Mouse (Mus musculus): ENCODE results near the gene Cdk17.

Gene Cdk17

DNA sequence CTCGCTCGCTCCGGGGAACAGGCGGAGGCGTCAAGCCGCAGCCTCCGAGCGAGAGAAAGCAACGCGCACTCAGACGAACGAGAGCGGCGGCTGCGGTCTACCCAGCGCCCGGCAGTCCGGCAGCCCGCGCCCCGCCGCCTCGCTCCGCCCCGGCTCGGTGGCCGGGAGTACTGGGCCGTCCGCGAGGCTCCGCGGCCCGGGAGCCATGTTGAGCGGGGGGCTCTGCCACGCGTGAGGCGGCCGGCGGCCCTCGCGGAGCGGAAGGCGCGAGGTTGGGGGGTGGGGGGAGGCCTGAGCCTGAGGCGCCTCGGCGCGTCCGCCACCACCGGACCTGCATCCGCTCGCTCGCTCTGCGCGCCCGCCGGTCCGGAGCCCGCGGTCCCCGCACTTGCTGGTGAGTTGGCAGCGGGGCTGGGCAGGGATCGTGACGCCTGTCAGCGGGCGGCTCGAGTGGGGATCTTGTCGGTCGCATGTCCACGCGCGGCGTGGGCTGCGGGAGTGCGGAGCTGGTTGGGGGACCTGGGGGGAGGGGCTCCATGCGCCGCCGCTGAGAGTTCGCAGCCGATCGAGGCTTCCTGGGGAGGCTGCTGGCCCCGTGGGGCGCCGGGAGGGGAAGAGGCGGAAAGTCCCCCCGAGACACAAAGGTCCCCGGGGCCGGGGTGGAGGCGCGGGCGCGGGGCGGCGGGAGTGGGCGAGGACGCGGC, at the start of gene Cdk17:
TSS of gene Cdk17 (plus strand) at position 69 of the 704 bp plus-strand sequence.
- DNase-seq (ENCODE audit: low spot score): no peak

DNA sequence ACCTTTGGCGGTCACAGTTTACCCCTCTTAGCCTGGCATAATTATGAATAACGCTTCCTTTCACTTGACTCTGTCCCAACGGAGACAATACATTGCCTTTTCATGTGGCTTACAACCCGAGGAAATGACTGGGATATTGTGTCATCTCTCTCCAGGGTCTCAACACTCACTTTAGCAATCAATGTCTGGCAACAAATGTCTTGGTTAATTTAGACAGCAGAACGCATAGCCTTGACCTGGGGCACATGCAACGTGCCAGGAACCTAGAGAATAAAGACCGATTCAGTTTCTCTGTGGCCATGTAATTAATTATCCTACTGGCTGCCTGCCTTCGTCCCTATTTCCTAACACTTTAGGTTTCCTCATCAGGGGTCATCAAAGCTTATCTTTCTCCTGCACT, 49.3 kb upstream of the Cdk17 start:
- no peak for DNase-seq (ENCODE audit: low spot score)

DNA sequence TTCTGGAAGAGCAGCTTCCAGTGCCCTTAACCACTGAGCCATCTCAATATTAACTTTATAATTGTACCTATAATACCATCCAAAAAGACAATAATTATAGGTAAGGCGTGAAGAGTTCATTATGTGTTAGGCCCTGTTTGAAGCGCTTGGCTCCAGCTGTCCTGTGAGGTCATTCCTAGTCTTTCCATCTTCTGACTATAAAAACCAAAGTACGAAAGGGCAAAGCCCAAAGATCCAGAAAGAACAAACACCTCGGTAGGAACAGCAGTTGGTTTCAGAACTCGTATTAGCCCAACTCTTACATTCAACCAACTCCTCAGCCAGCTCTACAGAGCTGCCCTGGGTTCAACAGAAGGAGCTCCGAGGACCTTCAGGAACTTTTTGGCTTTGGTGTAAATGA, 48.7 kb upstream of the Cdk17 start:
- DNase-seq (ENCODE audit: low spot score): no peak

DNA sequence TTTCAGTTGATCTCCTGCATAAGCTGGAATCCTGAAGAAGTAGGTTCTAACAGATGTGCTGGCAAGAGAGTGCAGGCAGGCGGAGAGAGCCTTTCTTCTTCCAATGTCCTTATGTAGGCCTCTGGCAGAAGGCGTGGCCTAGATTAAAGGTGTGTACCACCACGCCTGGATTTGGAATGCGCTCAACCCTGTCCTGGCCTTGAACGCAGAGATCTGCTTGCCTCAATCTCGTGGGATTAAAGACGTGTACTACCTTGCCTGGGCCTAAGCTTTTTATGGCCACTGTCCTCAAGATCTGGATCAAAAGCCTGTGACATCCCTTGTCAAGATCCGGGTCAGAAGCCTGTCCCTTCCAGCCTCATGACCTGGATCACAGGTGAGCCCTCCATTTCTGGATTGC, 46.7 kb upstream of the Cdk17 start:
- no peak for DNase-seq (ENCODE audit: low spot score)

DNA sequence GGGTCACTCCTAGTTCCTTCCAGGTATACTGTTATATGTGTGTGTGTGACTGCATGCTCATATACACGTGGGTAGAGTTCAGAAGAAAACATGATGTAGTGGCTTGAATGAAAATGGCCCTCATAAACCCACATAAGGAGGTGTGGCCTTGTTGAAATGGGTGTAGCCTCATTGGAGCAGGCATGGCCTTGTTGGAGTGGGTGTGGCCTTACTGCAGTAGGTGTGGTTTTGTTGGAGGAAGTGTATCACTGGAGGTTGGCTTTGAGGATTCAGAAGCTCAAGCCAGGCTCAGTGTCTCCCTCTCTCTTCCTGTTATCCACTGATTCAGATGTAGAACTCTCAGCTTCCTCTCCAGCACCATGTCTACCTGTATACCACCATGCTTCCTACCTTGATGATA, 45.9 kb upstream of the Cdk17 start:
- DNase-seq (ENCODE audit: low spot score): no peak

DNA sequence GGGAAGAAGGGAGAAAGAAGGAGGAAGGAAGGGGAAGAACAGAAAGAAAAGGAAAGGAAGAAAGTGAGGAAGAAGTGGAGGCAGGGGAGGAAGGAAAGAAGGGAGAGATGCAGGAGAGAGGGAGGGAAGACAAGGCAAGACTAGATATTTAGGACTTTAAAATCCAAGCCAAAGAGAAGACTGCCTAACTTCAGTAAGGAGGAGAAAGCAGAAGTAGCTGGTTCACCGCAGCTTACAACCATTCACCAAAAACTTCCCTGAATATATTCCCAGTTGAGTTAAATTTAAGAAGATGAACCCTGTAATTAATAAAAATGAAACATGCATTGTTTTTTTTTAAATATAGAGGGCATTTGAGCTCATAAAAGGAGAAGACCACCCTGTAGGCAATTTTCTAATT, 44.9 kb upstream of the Cdk17 start:
- DNase-seq (ENCODE audit: low spot score): no peak

DNA sequence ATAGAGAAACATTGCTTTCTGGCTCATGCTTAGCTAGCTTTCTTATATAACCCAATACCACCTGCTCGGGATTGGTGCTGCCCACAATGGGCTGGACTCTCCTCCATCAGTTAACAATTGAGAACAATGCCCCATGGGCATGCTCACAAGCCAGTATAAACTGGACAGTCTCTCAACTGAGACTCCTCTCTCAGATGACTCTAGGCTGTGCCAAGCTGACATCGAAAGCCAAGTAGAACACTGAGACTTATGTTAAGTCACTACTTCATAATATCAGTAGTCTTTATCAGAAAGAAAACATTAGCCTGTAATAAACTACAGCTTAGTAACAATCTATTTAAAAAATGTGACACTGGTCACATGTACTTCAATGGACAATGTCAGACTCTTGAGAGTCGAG, 44.0 kb upstream of the Cdk17 start:
- DNase-seq (ENCODE audit: low spot score): no peak

DNA sequence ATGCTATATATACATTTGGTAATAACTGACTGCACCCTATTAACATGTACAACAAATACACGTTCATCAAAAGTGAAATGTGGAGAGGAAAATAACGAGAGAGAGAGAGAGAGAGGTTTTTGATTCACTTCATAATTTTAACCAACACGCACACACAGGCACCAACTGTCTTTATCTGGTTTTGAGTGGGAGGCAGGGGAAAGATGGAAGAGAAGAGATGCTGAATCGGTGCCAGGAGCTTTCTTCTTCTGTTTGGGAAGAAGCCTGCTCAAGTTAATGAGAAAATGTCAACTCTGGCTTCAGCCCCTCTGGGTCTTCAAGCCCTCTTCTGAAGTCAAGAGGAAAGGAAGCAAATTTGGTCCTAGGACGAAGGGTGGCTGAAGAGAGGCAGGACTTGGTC, 40.9 kb upstream of the Cdk17 start:
- DNase-seq (ENCODE audit: low spot score): no peak

DNA sequence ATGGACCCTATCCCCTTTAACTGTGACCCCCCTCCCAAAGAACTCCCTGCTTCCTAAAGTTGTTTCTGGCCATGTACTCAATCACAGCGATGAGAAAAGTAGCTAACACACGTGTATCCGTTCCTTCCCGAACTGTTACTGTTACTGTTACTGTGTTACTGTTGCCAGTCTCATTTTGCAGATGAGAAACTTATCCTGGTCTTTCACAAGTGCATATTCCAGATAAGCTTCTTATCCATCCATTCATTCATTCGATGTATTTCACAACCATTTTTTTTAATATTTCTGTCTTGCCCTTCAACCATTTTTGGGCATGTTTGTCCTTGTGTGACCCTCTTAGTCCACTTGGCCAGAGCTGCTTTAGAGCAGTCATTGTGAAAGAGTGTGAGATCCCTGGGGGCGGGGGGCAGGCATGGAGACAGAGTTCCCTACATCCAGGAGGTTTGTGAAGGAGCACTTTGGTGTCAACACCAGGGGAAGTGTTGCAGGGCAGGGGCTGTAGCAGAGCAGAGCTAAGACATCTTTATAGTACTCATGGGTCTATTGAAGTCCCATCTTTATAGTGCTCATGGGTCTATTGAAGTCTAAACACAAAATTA, 39.3 kb upstream of the Cdk17 start:
- no peak for DNase-seq (ENCODE audit: low spot score)

DNA sequence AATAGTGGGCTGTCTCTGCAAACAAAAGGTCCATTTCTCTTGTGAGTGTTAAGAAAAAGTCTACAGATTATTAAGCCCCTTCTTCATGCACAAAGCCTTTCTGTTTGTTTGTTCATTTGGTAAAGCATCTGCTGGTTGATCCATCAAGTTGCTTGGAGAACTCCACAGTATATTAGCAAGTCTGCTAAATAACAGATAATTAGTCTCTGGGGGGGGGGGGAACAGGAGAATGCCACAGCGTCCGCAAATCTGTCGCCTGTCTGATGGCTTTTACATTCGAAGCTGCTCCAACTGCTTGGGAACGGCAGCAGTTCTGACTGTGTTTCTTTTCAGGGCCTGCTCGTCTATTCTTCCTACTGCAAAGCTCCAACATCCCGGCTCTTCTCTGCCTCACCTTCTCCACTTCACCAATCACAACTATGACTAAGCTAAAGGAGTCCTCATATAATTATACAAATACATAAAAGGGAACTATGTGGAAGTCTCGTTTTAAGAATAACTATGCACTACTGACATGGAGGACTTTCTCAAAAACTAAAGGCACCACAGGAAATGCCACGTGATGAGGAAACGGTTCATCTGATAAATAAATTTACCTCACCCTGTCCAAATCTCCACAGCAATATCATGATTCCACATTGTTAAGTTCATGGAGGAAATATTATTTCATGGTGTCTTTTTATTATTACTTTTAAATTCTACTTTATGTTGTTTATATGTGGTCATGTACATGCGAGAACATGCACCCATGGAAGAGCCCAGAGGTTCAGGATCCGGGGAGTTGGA, 38.1 kb upstream of the Cdk17 start:
- DNase-seq (ENCODE audit: low spot score): no peak

DNA sequence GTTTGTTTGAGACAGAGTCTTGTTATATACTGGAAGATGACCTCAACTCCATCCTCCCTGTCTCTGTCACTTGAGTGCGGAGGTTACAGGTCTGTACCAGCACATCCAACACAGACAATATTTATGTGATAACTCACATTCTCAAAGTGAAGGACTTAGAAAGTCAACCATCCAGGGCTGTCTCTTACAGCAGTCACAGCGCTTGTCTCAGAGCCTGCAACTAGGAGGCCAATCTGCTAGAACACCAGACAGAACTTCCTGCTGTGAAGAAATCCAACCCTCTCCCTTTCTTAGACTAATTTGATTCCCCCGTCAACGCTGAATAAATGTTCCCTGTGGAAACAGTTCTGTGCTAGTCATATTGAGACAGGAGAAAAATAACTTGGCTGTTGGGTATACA, 37.4 kb upstream of the Cdk17 start:
- no peak for DNase-seq (ENCODE audit: low spot score)

DNA sequence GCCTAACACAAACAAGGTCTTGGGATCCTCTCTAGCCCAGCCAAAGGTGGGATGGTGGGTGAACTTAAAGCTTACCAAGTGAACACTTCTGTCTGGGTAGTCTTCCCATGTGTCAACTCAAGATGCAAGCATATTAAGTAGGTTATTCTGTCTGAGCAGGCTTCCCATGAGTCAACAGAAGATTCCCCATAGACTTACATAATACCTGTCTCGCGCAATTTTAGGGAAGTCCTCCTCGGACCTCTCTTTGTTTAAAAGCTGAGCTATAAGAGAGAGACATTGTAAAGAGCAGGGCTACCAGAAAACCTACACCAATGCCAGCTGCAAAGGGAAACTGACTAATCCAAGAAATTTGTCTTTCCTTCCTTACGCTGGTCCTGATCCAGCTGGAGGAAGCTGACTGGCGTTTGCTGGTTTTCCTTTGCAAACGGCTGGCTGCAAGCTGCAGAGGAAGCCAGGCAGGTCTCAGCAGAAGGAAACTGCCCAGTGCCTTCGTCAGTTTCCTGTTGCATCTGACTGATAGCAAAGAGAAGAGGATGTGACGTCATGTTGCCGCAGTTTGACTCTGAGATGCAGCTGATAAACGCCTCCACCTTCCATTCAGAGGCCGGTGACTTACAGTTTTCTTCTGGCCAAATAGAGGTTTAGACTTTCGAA, 36.6 kb upstream of the Cdk17 start:
- peak; percentile 43 for DNase-seq (ENCODE audit: low spot score)

DNA sequence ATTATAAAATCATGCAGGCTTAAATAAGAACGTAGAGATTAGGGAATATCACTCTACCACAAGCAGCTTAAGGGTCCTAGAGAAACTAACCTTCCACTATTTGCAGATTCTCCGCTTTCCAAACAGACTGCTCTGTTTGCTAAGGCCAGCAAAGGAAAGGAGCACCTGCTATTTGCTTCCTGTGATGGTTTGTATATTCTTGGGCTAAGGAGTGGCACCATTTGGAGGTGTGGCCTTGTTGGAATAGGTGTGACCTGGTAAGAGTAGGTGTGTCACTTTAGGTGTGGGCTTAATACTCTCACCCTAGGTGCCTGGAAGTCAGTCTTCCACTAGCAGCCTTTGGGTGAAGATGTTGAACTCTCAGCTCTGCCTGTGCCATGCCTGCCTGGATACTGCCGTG, 34.6 kb upstream of the Cdk17 start:
- DNase-seq (ENCODE audit: low spot score): no peak

DNA sequence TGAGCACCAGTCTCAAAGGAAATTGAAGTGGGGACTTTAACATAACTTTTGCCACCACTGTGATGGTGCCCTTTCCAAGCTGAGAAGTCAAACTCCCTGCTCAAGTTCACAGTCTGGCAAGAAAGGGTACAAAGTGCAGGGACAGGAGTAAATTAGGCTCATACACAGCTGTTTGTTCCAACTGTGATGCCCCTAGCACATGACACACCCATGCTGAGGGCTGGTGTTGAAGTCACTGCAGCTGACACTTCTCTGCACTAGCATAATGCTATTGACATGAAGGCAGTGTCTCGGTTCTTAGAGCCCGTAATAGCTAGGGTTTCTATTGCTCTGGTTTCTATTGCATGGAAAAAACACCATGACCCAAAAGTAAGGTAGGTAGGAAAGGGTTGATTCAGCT, 32.1 kb upstream of the Cdk17 start:
- DNase-seq (ENCODE audit: low spot score): no peak

DNA sequence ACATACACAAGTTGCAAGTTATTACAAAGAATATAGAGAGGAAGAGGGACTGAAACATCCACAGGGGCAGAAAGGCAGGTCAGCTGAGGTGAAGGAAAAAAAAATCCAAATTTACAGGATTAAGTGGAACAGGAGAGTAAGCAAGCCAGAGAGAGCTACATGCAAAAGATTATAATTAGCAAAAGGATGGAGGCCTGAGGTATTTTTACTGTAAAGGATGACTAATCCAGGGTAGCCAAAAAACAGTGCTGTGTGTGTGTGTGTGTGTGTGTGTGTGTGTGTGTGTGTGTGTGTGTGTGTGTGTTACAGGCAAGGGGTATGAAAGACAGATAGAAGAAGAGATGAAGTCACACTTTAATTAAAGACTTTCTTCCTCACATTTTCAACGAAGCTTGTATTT, 31.3 kb upstream of the Cdk17 start:
- no peak for DNase-seq (ENCODE audit: low spot score)

DNA sequence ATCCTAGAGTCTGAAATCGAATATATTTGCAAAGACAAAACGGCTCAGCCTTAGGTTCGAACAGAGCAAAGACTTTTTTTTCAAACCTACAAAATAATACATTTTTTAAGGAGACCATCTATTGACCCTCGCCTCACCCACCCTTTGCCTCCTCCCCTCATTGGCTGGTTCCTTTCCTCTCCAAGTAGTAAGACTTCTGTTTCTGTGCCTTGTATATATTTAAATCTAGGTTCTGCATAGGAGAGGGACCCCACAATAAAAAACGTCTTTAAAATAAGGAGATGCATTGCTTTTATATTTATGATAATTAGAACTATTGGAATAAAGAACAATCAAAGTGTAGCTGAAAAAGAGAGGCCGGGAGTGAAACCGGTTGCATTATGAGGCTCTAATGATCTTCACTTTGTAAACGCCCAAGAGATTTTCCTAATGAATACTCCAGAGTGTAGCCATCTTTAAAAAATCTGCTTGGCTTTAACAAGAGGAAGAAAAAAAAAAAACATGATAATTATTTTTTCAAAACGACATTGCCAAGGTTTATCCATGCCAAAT, 30.7 kb upstream of the Cdk17 start:
- no peak for DNase-seq (ENCODE audit: low spot score)

DNA sequence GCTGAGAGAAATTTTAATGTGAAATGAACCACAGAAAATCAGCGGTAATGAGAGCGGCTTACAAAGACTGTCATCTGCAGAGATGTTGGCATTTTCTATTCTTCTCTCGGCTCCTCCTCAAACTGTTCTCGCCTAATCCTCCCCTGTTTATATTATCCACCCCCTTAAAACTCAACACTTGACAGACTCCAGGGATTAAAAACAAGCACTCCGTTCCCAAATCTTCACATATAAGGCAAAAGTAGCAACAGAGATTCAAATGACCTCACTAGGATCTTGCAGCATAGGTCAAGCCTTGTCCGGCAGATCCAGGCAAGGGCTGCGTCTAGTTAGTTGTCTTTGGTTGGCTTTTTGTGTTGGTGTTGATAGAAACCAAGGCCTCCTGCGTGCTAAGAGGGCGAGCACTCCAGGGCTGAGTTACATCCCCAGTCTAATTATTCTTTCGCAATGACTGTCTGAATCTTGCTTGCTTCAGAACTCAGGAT, 30.2 kb upstream of the Cdk17 start:
- DNase-seq (ENCODE audit: low spot score): no peak

DNA sequence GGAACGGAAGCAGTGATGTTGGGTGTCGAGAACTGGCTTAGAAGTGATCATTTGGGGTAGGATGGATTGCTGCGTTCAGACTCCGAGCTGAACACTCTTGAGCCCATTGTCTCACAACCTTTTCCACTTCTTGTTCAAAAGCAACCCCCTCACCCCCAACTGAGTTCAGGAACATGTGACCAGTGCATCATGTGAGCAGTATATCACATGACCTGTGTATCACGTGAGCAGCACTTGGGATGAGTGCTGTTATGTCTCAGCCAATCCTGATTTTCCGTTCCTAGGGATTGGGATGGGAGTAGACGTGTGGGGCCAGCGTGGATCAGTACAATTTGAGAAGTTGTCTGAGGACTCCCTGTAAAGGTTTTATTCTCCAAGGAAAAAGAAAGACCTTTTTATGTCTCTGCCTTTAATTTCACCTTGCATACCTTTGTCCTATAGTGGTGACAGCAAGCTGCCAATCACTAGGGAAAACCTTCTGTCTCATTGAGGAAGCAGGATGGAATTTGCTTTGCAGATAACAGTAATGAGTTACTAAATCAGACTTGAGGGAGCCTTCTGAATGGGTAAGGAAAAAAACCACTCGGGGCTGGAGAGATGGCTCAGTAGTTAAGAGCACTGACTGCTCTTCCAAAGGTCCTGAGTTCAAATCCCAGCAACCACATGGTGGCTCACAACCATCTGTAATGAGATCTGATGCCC, 28.7 kb upstream of the Cdk17 start:
- DNase-seq (ENCODE audit: low spot score): no peak

DNA sequence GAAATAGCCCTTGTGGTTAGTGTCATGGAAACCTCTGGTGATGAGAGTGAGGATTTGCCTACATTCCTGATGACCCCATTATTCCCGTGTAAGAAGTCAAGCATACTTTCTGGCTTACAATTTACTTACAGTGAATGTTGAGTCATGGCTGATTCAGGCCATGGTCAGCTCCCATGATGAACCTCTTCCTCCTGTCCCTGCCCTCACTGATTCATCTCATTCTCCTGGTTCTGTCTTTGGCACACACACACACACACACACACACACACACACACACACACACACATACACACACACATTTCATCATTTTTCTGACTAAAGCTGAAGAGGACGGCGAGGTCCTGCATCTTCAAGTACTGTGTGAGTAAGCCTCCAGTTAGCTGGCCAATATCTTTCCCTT, 21.9 kb upstream of the Cdk17 start:
- no peak for DNase-seq (ENCODE audit: low spot score)

DNA sequence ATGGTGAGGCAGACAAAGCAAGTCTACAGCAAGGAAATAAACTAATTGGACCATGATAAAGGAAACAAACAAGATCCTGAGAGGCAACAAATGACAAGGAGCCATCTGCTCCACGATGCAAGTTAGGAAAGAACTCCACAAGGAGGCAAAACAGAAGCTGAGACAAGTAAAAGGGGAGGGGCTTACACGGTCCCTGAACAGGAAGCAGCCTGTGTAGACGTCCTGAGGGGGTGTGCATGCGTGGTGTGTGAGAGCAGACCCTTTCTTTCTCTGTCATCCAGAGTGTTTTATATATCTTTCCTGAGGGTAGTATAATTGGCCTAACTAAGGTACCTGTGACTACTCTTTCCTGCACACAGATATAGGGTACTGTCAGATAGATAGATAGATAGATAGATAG, 19.9 kb upstream of the Cdk17 start:
- no peak for DNase-seq (ENCODE audit: low spot score)

DNA sequence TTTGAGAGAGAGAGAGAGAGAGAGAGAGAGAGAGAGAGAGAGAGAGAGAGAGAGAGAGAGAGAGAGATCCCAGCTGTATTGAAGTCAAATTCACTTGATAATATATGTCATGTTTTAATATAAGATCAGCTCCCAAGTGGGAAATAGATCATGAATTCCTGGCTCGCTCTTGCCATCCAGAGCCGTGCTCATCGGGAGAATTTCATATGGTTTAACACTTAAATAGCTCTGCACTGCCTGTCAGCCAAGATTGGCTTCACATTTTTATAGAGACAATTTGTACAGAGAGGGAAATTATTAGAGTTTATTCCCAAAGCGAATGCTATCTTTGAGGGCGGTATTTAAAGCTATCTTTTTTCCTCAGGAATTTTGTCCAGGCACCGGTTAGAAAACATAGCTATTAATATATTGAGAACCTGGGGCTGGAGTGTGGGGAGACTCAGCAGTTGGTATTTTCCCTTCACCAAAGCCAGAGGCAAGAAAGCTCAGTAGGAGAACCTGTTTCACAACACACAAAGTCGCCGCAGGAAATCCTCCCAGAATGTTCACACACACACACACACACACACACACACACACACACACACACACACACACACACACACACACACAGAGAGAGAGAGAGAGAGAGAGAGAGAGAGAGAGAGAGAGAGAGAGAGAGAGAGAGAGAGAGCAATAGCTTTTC, 17.9 kb upstream of the Cdk17 start:
- no peak for DNase-seq (ENCODE audit: low spot score)

All from MN1 (cell line).